Mouse (Mus musculus) embryonic facial prominence, embryonic 13.5 days (tissue): Measurements from ENCODE around the gene Hemk1. TPM values are rescaled to one million over a fixed set of nuclear protein-coding genes. Genes with fewer than 3 reads are reported as not detected.

Source experiments
- ATAC-seq: fragments of 200-750 bp; cut with Nextera tagmentation; 2 replicates; pipeline ENCODE4 v1.8.0; 2017; ENCODE audit warnings: low read depth; ENCODE audit not compliant: insufficient number of reproducible peaks, insufficient read depth, low FRiP score, low TSS enrichment
- H3K27ac ChIP-seq: fragments of 300-500 bp; sonication (generic); 2 replicates; pipeline ENCODE4 v1.5.1; 2015; ENCODE audit warnings: moderate library complexity, mild to moderate bottlenecking, inconsistent platforms
- H3K27me3 ChIP-seq: fragments of 300-500 bp; sonication (generic); 2 replicates; pipeline ENCODE4 v1.6.1; 2015; ENCODE audit warnings: mild to moderate bottlenecking, inconsistent platforms
- H3K36me3 ChIP-seq: fragments of 300-500 bp; sonication (generic); 2 replicates; pipeline ENCODE4 v1.6.1; 2015; ENCODE audit warnings: mild to moderate bottlenecking, inconsistent platforms
- H3K4me1 ChIP-seq: fragments of 300-500 bp; sonication (generic); 2 replicates; pipeline ENCODE4 v1.6.1; 2015; ENCODE audit warnings: inconsistent platforms
- H3K4me2 ChIP-seq: fragments of 300-500 bp; sonication (generic); 2 replicates; pipeline ENCODE4 v1.6.1; 2015; ENCODE audit warnings: moderate library complexity, mild to moderate bottlenecking, inconsistent platforms
- H3K4me3 ChIP-seq: fragments of 300-500 bp; sonication (generic); 2 replicates; pipeline ENCODE4 v1.5.1; 2015; ENCODE audit warnings: mild to moderate bottlenecking, inconsistent platforms
- H3K9ac ChIP-seq: fragments of 300-500 bp; sonication (generic); 2 replicates; pipeline ENCODE4 v1.6.1; 2015; ENCODE audit warnings: mild to moderate bottlenecking, inconsistent platforms
- H3K9me3 ChIP-seq: fragments of 300-500 bp; sonication (generic); 2 replicates; pipeline ENCODE4 v1.6.1; 2016; ENCODE audit warnings: inconsistent platforms
- WGBS: fragments of 180-500 bp; shearing (Covaris S2); methylation state at CpG from one replicate; pipeline ENCODE4 v1.1.7; 2015; ENCODE audit warnings: mixed read lengths; 5-methylcytosine and 5-hydroxymethylcytosine counted together
- polyA plus RNA-seq: library from polyadenylated mRNA; unstranded; fragments of >200 nt; fragmentation: Nextera tagmentation; extraction: Ambion mirVana; gene quantifications from 2 replicates; pipeline ENCODE4 v1.2.1, GENCODE M21; 2015

Gene Hemk1
- 11.4 and 12.1 TPM in 2 replicates for polyA plus RNA-seq

GRCm38 (mm10) chr9:107338172-107338883 lies at the start of gene Hemk1:
TSS of gene Hemk1 (minus strand) at chr9:107338350.
- peak; percentile 60; the same call in 1 of the 2 replicates for ATAC-seq
- peak within 1 kb of the TSS; percentile 48; the same call in 1 of the 2 replicates for H3K27ac ChIP-seq

GRCm38 (mm10) chr9:107387708-107388107 lies 49.6 kb upstream of the Hemk1 start:
- H3K36me3 ChIP-seq: no peaks in the 10 kb centered on the region
- no peak overlapping the region for H3K4me2 ChIP-seq
- ATAC-seq: no peak
- H3K4me1 ChIP-seq: peaks cover 9% of the 10 kb centered on the region; the same call in 1 of the 2 replicates
- WGBS: 82% methylated on average over 3 of the region's 3 CpGs
- no peak overlapping the region for H3K9ac ChIP-seq
- no peak overlapping the region for H3K4me3 ChIP-seq
- H3K27ac ChIP-seq: no peak overlapping the region
- peaks cover 51% of the 10 kb centered on the region for H3K27me3 ChIP-seq
- no peaks in the 10 kb centered on the region for H3K9me3 ChIP-seq

More at GRCm38 (mm10) chr9:107338172-107338883, at the start of gene Hemk1:
- peaks cover 10% of the 10 kb centered on the region; the same call in 1 of the 2 replicates for H3K27me3 ChIP-seq
- no peaks in the 10 kb centered on the region for H3K9me3 ChIP-seq
- H3K4me1 ChIP-seq: peaks cover 24% of the 10 kb centered on the region
- 4% methylated on average over 30 of the region's 30 CpGs for WGBS
- H3K4me2 ChIP-seq: peak within 1 kb of the TSS; percentile 80
- H3K9ac ChIP-seq: peak within 1 kb of the TSS; percentile 82
- no peaks in the 10 kb centered on the region for H3K36me3 ChIP-seq
- peak within 1 kb of the TSS; percentile 62 for H3K4me3 ChIP-seq

GRCm38 (mm10) chr9:107386722-107387121 lies 48.6 kb upstream of the Hemk1 start:
- Histone ChIP-seq H3K9ac (no peak overlapping the region), H3K4me1 (peaks cover 9% of the 10 kb centered on the region; the same call in 1 of the 2 replicates), H3K9me3 (no peaks in the 10 kb centered on the region), H3K4me2 (no peak overlapping the region), H3K4me3 (no peak overlapping the region), H3K27me3 (peaks cover 61% of the 10 kb centered on the region), H3K27ac (no peak overlapping the region), H3K36me3 (no peaks in the 10 kb centered on the region)
- 50% methylated on average over 3 of the region's 3 CpGs for WGBS
- no peak for ATAC-seq

- Histone ChIP-seq H3K9ac (no peak overlapping the region), H3K9me3 (no peaks in the 10 kb centered on the region), H3K4me1 (peaks cover 9% of the 10 kb centered on the region; the same call in 1 of the 2 replicates), H3K4me2 (no peak overlapping the region), H3K27me3 (peaks cover 84% of the 10 kb centered on the region), H3K27ac (no peak overlapping the region), H3K4me3 (no peak overlapping the region), H3K36me3 (no peaks in the 10 kb centered on the region)
- ATAC-seq: no peak
- 24% methylated on average over 3 of the region's 3 CpGs for WGBS
These were observed 46.2 kb upstream of the Hemk1 start for GRCm38 (mm10) chr9:107384396-107384795.

- Histone ChIP-seq H3K4me1 (peaks cover 3% of the 10 kb centered on the region), H3K4me3 (no peak overlapping the region), H3K4me2 (no peak overlapping the region), H3K27me3 (peaks cover 98% of the 10 kb centered on the region), H3K9ac (no peak overlapping the region), H3K36me3 (no peaks in the 10 kb centered on the region), H3K9me3 (no peaks in the 10 kb centered on the region), H3K27ac (no peak overlapping the region)
- ATAC-seq: no peak
- WGBS: 8% methylated on average over 8 of the region's 8 CpGs
These were observed 43.6 kb upstream of the Hemk1 start for GRCm38 (mm10) chr9:107381723-107382122.

GRCm38 (mm10) chr9:107377961-107378512 lies 39.9 kb upstream of the Hemk1 start:
- peak overlapping the region; percentile 53 for H3K9ac ChIP-seq

GRCm38 (mm10) chr9:107375451-107375850 lies 37.3 kb upstream of the Hemk1 start:
- WGBS: 18% methylated on average over 5 of the region's 5 CpGs
- H3K9ac ChIP-seq: no peak overlapping the region
- H3K4me2 ChIP-seq: no peak overlapping the region
- H3K4me1 ChIP-seq: peaks cover 3% of the 10 kb centered on the region
- H3K27me3 ChIP-seq: peaks cover 86% of the 10 kb centered on the region
- H3K27ac ChIP-seq: no peak overlapping the region
- no peak for ATAC-seq
- H3K9me3 ChIP-seq: no peaks in the 10 kb centered on the region
- no peak overlapping the region for H3K4me3 ChIP-seq
- H3K36me3 ChIP-seq: no peaks in the 10 kb centered on the region

More at GRCm38 (mm10) chr9:107377961-107378512, 39.9 kb upstream of the Hemk1 start:
- Histone ChIP-seq H3K27me3 (peaks cover 97% of the 10 kb centered on the region), H3K9me3 (no peaks in the 10 kb centered on the region), H3K4me3 (peak overlapping the region; percentile 43), H3K36me3 (no peaks in the 10 kb centered on the region), H3K4me2 (peak overlapping the region; percentile 70), H3K27ac (no peak overlapping the region), H3K4me1 (peaks cover 3% of the 10 kb centered on the region)
- under 1% methylated on average over 35 of the region's 35 CpGs for WGBS
- no peak; the same call in 1 of the 2 replicates for ATAC-seq

- Histone ChIP-seq H3K9me3 (no peaks in the 10 kb centered on the region), H3K27me3 (peaks cover 80% of the 10 kb centered on the region), H3K4me2 (no peak overlapping the region), H3K36me3 (no peaks in the 10 kb centered on the region), H3K9ac (no peak overlapping the region), H3K27ac (no peak overlapping the region), H3K4me3 (no peak overlapping the region), H3K4me1 (peaks cover 3% of the 10 kb centered on the region)
- 4% methylated on average over 8 of the region's 8 CpGs for WGBS
- ATAC-seq: no peak
These were observed 36.5 kb upstream of the Hemk1 start for GRCm38 (mm10) chr9:107374623-107375022.

- H3K27me3 ChIP-seq: peaks cover 65% of the 10 kb centered on the region
- H3K4me3 ChIP-seq: no peak overlapping the region
- no peak for ATAC-seq
- no peak overlapping the region for H3K9ac ChIP-seq
- WGBS: 43% methylated on average over 4 of the region's 4 CpGs
- no peaks in the 10 kb centered on the region for H3K36me3 ChIP-seq
- no peak overlapping the region for H3K4me2 ChIP-seq
- no peaks in the 10 kb centered on the region for H3K4me1 ChIP-seq
- no peak overlapping the region for H3K27ac ChIP-seq
- no peaks in the 10 kb centered on the region for H3K9me3 ChIP-seq
These were observed 34.3 kb upstream of the Hemk1 start for GRCm38 (mm10) chr9:107372441-107372840.

- Histone ChIP-seq H3K9ac (no peak overlapping the region), H3K27me3 (peaks cover 46% of the 10 kb centered on the region), H3K9me3 (no peaks in the 10 kb centered on the region)
These were observed 31.9 kb upstream of the Hemk1 start for GRCm38 (mm10) chr9:107370106-107370463.

GRCm38 (mm10) chr9:107369270-107370105 lies 31.3 kb upstream of the Hemk1 start:
- Histone ChIP-seq H3K27ac (no peak overlapping the region), H3K27me3 (peaks cover 43% of the 10 kb centered on the region), H3K4me3 (no peak overlapping the region), H3K36me3 (no peaks in the 10 kb centered on the region), H3K9ac (no peak overlapping the region), H3K4me2 (no peak overlapping the region), H3K4me1 (no peaks in the 10 kb centered on the region), H3K9me3 (no peaks in the 10 kb centered on the region)
- no peak for ATAC-seq
- 34% methylated on average over 10 of the region's 10 CpGs for WGBS

More at GRCm38 (mm10) chr9:107370106-107370463, 31.9 kb upstream of the Hemk1 start:
- Histone ChIP-seq H3K27ac (no peak overlapping the region), H3K4me3 (no peak overlapping the region), H3K4me2 (no peak overlapping the region), H3K36me3 (no peaks in the 10 kb centered on the region), H3K4me1 (no peaks in the 10 kb centered on the region)
- no peak for ATAC-seq
- WGBS: 12% methylated on average over 4 of the region's 4 CpGs
